Mouse (Mus musculus): Measurements from ENCODE around the gene Fam198a. TPM values are rescaled to one million over a fixed set of nuclear protein-coding genes. Genes with fewer than 3 reads are reported as not detected.

The Fam198a gene
- polyA plus RNA-seq (2017; shearing (Covaris generic)) = under 1 TPM; 0.17 to 0.48 TPM

DNA sequence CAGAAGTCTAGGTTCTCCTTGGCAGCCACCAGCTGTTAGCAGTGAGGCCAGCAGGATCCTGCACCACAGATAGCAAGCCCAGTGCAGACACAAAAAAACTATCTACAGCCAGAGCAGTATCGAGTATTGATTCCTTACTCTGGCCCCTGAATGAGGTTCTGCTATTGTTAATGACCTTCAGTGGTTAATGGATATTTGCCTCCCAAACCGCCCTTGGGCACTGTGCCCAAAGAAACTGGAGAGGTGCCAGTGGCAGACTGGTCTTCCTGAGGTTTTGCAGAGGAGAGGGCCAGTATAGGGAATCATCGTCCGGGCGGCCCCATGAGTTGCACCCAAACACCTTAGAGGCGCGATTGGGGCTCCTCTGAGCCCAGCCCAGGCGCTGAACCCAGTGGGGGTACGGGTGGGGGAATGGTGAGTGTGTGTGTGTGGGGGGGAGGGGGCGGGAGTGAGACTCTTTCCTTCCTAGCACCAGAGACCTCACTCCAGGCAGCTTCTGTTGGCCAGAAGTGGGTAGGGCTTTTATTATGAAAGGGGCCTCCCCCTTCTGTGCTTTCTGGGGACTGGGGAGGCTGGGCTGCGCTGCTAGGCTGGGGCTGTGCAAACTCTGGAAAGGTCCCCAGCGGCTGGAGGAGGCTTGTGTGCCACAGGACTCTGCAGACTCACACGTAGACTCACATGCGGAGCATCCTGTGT is at the start of gene Fam198a:
TSS of gene Fam198a (plus strand) at position 571 of the 696 bp plus-strand sequence.

DNA sequence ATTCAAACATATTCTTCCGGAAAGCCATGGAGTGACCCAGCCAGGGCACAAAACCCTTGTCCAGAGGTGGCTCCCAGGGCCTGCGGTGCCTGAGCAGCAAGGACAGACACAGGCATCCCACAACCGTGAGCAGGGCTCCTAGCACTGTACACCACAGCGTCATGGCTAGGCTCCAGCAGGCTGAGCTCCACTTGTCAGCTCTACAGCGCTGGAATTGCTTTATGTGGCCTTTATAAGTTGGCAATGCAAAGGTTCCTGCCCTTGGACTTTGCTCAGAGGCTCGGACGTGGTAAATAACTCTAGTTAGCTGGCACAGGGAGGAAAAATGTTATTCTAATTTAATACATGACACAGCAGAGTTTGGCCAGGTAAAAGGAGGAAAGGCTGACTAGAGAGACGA is 34.7 kb upstream of the Fam198a start, which contains the start of gene Cyp8b1:
TSS of gene Cyp8b1 (minus strand) at position 204 of the 400 bp plus-strand sequence.

DNA sequence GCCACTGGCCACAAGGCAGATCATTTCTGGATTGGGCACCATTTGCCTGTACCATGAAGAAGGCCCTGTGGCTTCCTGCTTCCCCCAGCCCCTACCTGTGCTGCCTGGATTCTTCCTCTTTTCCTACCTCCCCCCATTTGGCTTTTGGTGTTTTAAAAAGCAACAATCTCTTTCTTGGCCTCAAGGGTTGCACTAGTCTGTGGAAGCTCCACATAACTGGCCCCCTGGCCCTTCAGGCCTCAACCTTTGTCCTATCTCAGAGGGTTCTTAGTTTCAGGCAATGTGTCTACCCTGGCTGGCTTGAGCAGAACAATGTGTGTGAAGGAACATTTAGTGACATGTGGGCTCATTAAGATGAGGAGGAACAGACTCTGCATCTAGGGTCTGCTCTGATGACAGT is 46.2 kb downstream of the Fam198a start, which contains the start of gene Pomgnt2:
TSS of gene Pomgnt2 (minus strand) at position 101 of the 400 bp plus-strand sequence.

Other genes starting within 250 kb of the Fam198a start
- 10 to 100 TPM; 21.1 to 25.0 TPM for gene Sec22c, start 245.5 kb upstream of the Fam198a start, polyA plus RNA-seq (2017; shearing (Covaris generic))
- 10 to 100 TPM; 25.4 to 32.3 TPM for gene Ss18l2, start 240.7 kb upstream of the Fam198a start, polyA plus RNA-seq (2017; shearing (Covaris generic))
- 100 to 1,000 TPM; 116 to 132 TPM for gene Nktr, start 231.8 kb upstream of the Fam198a start, polyA plus RNA-seq (2017; shearing (Covaris generic))
- under 1 TPM; 0.11 to 0.74 TPM for gene Zfp651, start 191.7 kb upstream of the Fam198a start, polyA plus RNA-seq (2017; shearing (Covaris generic))
- under 1 TPM; 0.13 to 0.72 TPM for gene Klhl40, start 173.4 kb upstream of the Fam198a start, polyA plus RNA-seq (2017; shearing (Covaris generic))
- under 1 TPM in 1 of 2 experiments, not detected in 1; 0.77 TPM for gene Hhatl, start 158.5 kb upstream of the Fam198a start, polyA plus RNA-seq (2017; shearing (Covaris generic))
- gene Ccdc13, start 111.5 kb upstream of the Fam198a start, polyA plus RNA-seq (2017; shearing (Covaris generic)) = under 1 TPM in 1 of 2 experiments, not detected in 1; 0.39 TPM
- 10 to 100 TPM; 77.7 to 98.0 TPM for gene Higd1a, start 92.6 kb upstream of the Fam198a start, polyA plus RNA-seq (2017; shearing (Covaris generic))
- gene Ackr2, start 52.6 kb upstream of the Fam198a start, polyA plus RNA-seq (2017; shearing (Covaris generic)) = not detected
- 1 to 10 TPM in 1 of 2 experiments, under 1 TPM in 1; 0.16 to 1.6 TPM for gene Cyp8b1, start 34.7 kb upstream of the Fam198a start, polyA plus RNA-seq (2017; shearing (Covaris generic))
- gene Pomgnt2, start 46.1 kb downstream of the Fam198a start, polyA plus RNA-seq (2017; shearing (Covaris generic)) = under 1 TPM in 1 of 2 experiments, not detected in 1; 0.24 TPM
- 100 to 1,000 TPM; 103 to 155 TPM for gene Snrk, start 166.3 kb downstream of the Fam198a start, polyA plus RNA-seq (2017; shearing (Covaris generic))

Data from inflammation-experienced regulatory T-cells (primary cell).